Comparison of ENCODE assay signal across 47 mouse cellular contexts in the genomic region with DNA sequence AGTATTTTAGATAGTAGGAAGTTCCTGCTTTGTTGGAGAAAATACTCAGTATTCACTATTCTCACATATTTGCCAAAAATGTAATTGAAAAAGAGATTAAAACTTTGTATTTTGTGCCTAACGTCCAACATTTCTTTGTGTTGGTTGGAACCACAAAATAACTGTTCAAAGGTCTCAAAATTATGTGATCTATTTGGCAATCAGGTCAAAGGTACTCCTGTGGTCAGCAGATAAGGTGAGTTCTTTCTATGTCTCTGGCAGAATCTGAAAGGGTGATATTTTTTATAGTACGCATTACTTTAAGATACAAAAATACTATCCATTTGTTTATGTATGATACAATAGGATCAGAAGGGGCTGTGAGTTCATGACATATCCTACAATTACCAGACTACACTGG. TPM values are rescaled to one million over a fixed set of nuclear protein-coding genes. Genes with fewer than 3 reads are reported as not detected.
"Had no signal": no experiment of that assay in that cellular context is flagged by ENCODE, and none has a peak within 500 bp of the region (broad histone marks: within the 10 kb centered on the region; RNA-seq: fewer than 3 reads in every experiment).

No protein-coding gene starts in this region.

- H3K9ac ChIP-seq: limb, embryonic 12.5 days; limb, embryonic 13.5 days; limb, embryonic 15.5 days; liver, embryonic 12.5 days; liver, embryonic 13.5 days; liver, embryonic 14.5 days; liver, embryonic 15.5 days; liver, postnatal 0 days; lung, embryonic 14.5 days; lung, embryonic 15.5 days; midbrain, embryonic 12.5 days; midbrain, embryonic 13.5 days; midbrain, embryonic 15.5 days; neural tube, embryonic 12.5 days had no signal

- DNase-seq: left cerebral cortex, postnatal 4 days; liver, embryonic 13.5 days; liver, postnatal 0 days; lung, adult 18-20 months; lung, adult 2 months; lung, embryonic 14.5 days; lung, postnatal 10 days; lung, postnatal 14 days; lung, postnatal 36 days; lung, postnatal 4 days; midbrain, embryonic 14.5 days had no signal

- H3K27me3 ChIP-seq: limb, embryonic 12.5 days; limb, embryonic 13.5 days; limb, embryonic 15.5 days; liver, embryonic 12.5 days; liver, embryonic 13.5 days; liver, embryonic 15.5 days; lung, embryonic 15.5 days; megakaryocyte, embryonic 14.5 days; midbrain, embryonic 12.5 days; midbrain, embryonic 13.5 days; midbrain, embryonic 15.5 days; neural tube, embryonic 12.5 days had no signal

- H3K4me1 ChIP-seq: limb, embryonic 10.5 days; limb, embryonic 12.5 days; limb, embryonic 13.5 days; limb, embryonic 15.5 days; liver, embryonic 12.5 days; liver, embryonic 13.5 days; liver, embryonic 15.5 days; lung, embryonic 15.5 days; megakaryocyte, embryonic 14.5 days; midbrain, embryonic 10.5 days; midbrain, embryonic 12.5 days; midbrain, embryonic 13.5 days; midbrain, embryonic 15.5 days; neural tube, embryonic 12.5 days had no signal

- H3K4me3 ChIP-seq: left cerebral cortex, adult 2 months; limb, embryonic 10.5 days; limb, embryonic 12.5 days; limb, embryonic 13.5 days; limb, embryonic 15.5 days; liver, embryonic 12.5 days; liver, embryonic 13.5 days; liver, embryonic 15.5 days; lung, embryonic 15.5 days; megakaryocyte, embryonic 14.5 days; midbrain, embryonic 10.5 days; midbrain, embryonic 12.5 days; midbrain, embryonic 13.5 days; midbrain, embryonic 15.5 days; myocyte; neural tube, embryonic 12.5 days had no signal

- H3K27ac ChIP-seq: left cerebral cortex, adult 2 months; limb, embryonic 10.5 days; limb, embryonic 12.5 days; limb, embryonic 13.5 days; limb, embryonic 15.5 days; liver, embryonic 12.5 days; liver, embryonic 13.5 days; liver, embryonic 14.5 days; liver, embryonic 15.5 days; lung, embryonic 15.5 days; macrophage; midbrain, embryonic 10.5 days; midbrain, embryonic 12.5 days; midbrain, embryonic 13.5 days; midbrain, embryonic 15.5 days; neural tube, embryonic 12.5 days had no signal

- H3K36me3 ChIP-seq: limb, embryonic 10.5 days; limb, embryonic 12.5 days; limb, embryonic 13.5 days; limb, embryonic 15.5 days; liver, embryonic 12.5 days; liver, embryonic 13.5 days; liver, embryonic 15.5 days; lung, embryonic 15.5 days; midbrain, embryonic 10.5 days; midbrain, embryonic 12.5 days; midbrain, embryonic 13.5 days; midbrain, embryonic 15.5 days; neural tube, embryonic 12.5 days had no signal

RNA-seq across cellular contexts. Expression of a gene that starts 28.2 kb away (rescaled TPM):
- total RNA-seq: left cerebral cortex, adult 2 months; left cerebral cortex, adult 8-10 months; left cerebral cortex, postnatal 10 days; left cerebral cortex, postnatal 14 days; left cerebral cortex, postnatal 25 days; left cerebral cortex, postnatal 36 days; left cerebral cortex, postnatal 4 days; megakaryocyte progenitor cell, adult 5-6 weeks; megakaryocyte, adult 5-6 weeks; megakaryocyte-erythroid progenitor cell, adult 5-6 weeks; midbrain, postnatal 0 days; monocyte, adult 5-6 weeks had no signal
- polyA plus RNA-seq: limb, embryonic 10.5 days; limb, embryonic 11.5 days; limb, embryonic 12.5 days; limb, embryonic 13.5 days; limb, embryonic 14.5 days; limb, embryonic 15.5 days; liver, embryonic 11.5 days; liver, embryonic 12.5 days; liver, embryonic 13.5 days; liver, embryonic 14.5 days; liver, embryonic 15.5 days; liver, embryonic 16.5 days; liver, postnatal 0 days; lung, adult 2 months; lung, embryonic 14.5 days; lung, embryonic 15.5 days; lung, embryonic 16.5 days; lung, postnatal 0 days; macrophage; midbrain, embryonic 10.5 days; midbrain, embryonic 11.5 days; midbrain, embryonic 12.5 days; midbrain, embryonic 13.5 days; midbrain, embryonic 14.5 days; midbrain, embryonic 15.5 days; midbrain, embryonic 16.5 days; midbrain, postnatal 0 days; myocyte; neural tube, embryonic 11.5 days; neural tube, embryonic 12.5 days had no signal
